Mouse (Mus musculus) E14TG2a.4 (cell line): Measurements from ENCODE around the gene Got1.

ENCODE experiments used
- CTCF ChIP-seq: conservative IDR thresholded peaks from 2 replicates; pipeline ENCODE4 v1.5.1; 2014; ENCODE audit warnings: low read length
- NANOG ChIP-seq: IDR thresholded peaks from 2 replicates; pipeline ENCODE4 v1.6.1; 2014; ENCODE audit warnings: borderline replicate concordance, low read length, mixed read lengths

DNA sequence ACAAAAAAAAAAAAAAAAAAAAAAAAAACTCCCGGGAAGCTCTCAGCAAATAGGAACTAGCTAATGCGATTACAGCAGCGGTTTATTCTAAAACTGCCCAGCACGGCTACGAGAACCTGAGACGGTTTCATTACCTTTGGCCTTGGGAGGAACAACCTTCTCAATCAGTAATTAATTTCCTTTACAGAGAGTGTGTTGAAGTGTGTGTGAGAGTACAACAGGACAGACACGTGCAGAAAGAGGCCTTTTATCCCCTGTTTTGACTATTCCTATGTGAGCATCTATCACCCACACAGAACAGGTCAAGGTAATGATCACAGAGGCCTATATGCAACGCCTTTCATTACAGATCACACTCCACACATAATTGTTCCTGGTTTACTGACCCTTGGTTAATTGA is 3.0 kb downstream of the Got1 start:
- TF ChIP-seq CTCF (no peak), NANOG (no peak)
